Mouse (Mus musculus): ENCODE data around the gene C1qtnf5.
"Not testable (repeated sequence)": the region's sequence is repeated elsewhere in the genome, so short reads cannot be mapped to it uniquely, and the experiment has no call there.

The C1qtnf5 gene

GRCm38 (mm10) chr9:44104881-44105280, 2.2 kb upstream of the C1qtnf5 start:
- no peak for DNase-seq (ENCODE audit: low spot score in 2 of 2)

- DNase-seq (ENCODE audit: low spot score in 2 of 2): no peak
Measured at GRCm38 (mm10) chr9:44105781-44106180, 1.3 kb upstream of the C1qtnf5 start.

- DNase-seq (ENCODE audit: low spot score in 2 of 2): no peak
Measured at GRCm38 (mm10) chr9:44106182-44106581, 863 bp upstream of the C1qtnf5 start.

- no peak for DNase-seq (ENCODE audit: low spot score in 2 of 2)
Measured at GRCm38 (mm10) chr9:44106596-44106995, 449 bp upstream of the C1qtnf5 start.

- DNase-seq (ENCODE audit: low spot score in 2 of 2): peak in 1 of 2 experiments; percentile 48
Measured at GRCm38 (mm10) chr9:44107557-44108179, 623 bp downstream of the C1qtnf5 start.

GRCm38 (mm10) chr9:44108269-44109055, 1.4 kb downstream of the C1qtnf5 start:
- DNase-seq (ENCODE audit: low spot score in 2 of 2): no peak

GRCm38 (mm10) chr9:44109360-44110095, 2.5 kb downstream of the C1qtnf5 start:
- DNase-seq (ENCODE audit: low spot score in 2 of 2): peak in 1 of 2 experiments; percentile 77

GRCm38 (mm10) chr9:44111909-44112308, 4.9 kb downstream of the C1qtnf5 start:
- not testable (repeated sequence) for DNase-seq (ENCODE audit: low spot score in 2 of 2)

- DNase-seq (ENCODE audit: low spot score in 2 of 2): peak; percentile 95
Measured at GRCm38 (mm10) chr9:44113105-44113789, 6.2 kb downstream of the C1qtnf5 start, which contains the start of the genes Gm49380 and Rnf26. Gm49380 (minus strand) TSS chr9:44113500. Rnf26 (minus strand) TSS chr9:44113517.

GRCm38 (mm10) chr9:44114453-44114852, 7.4 kb downstream of the C1qtnf5 start:
- DNase-seq (ENCODE audit: low spot score in 2 of 2): no peak

- no peak for DNase-seq (ENCODE audit: low spot score in 2 of 2)
Measured at GRCm38 (mm10) chr9:44115599-44115998, 8.6 kb downstream of the C1qtnf5 start.

GRCm38 (mm10) chr9:44116182-44116581, 9.1 kb downstream of the C1qtnf5 start:
- no peak for DNase-seq (ENCODE audit: low spot score in 2 of 2)

GRCm38 (mm10) chr9:44119011-44119410, 12.0 kb downstream of the C1qtnf5 start:
- DNase-seq (ENCODE audit: low spot score in 2 of 2): no peak

- DNase-seq (ENCODE audit: low spot score in 2 of 2): no peak
Measured at GRCm38 (mm10) chr9:44119948-44120465, 13.0 kb downstream of the C1qtnf5 start.

- DNase-seq (ENCODE audit: low spot score in 2 of 2): no peak
Measured at GRCm38 (mm10) chr9:44124317-44124716, 17.3 kb downstream of the C1qtnf5 start.

- DNase-seq (ENCODE audit: low spot score in 2 of 2): no peak
Measured at GRCm38 (mm10) chr9:44125026-44125425, 18.0 kb downstream of the C1qtnf5 start.

GRCm38 (mm10) chr9:44125546-44126428, 18.7 kb downstream of the C1qtnf5 start:
- peak; percentile 71 to 82 for DNase-seq (ENCODE audit: low spot score in 2 of 2)

- no peak for DNase-seq (ENCODE audit: low spot score in 2 of 2)
Measured at GRCm38 (mm10) chr9:44126746-44127145, 19.7 kb downstream of the C1qtnf5 start.

GRCm38 (mm10) chr9:44127351-44127801, 20.3 kb downstream of the C1qtnf5 start:
- no peak for DNase-seq (ENCODE audit: low spot score in 2 of 2)

- DNase-seq (ENCODE audit: low spot score in 2 of 2): no peak
Measured at GRCm38 (mm10) chr9:44129633-44130032, 22.6 kb downstream of the C1qtnf5 start.

All from frontal cortex, postnatal 10 days (tissue).